Mouse (Mus musculus) gastrocnemius, postnatal 14 days (tissue): ENCODE data around the gene Tmem184c. TPM values are rescaled to one million over a fixed set of nuclear protein-coding genes. Genes with fewer than 3 reads are reported as not detected.

Experiments used
- DNase-seq: peaks from one replicate; pipeline ENCODE4 v3.0.0; 2021; ENCODE audit warnings: mixed read lengths
- intact Hi-C: fragments of 180-260 bp; cut with DNase I; formaldehyde crosslinking; loops from one replicate; pipeline ENCODE4 v1.15.1; 2025; ENCODE audit warnings: low total_unique reads
- long read RNA-seq, 2 experiments: library from polyadenylated mRNA; stranded (forward); transcript quantifications; one replicate each; pipeline ENCODE4 v2.0.0; 2021
- total RNA-seq, 2 experiments: library from RNA; stranded (reverse); gene quantifications; 2 replicates each; pipeline ENCODE4 v1.2.3; 2021

The Tmem184c gene
- 10 to 100 TPM; 11.7 to 14.5 TPM for total RNA-seq
- long read RNA-seq, experiment 1, transcript Tmem184c-201 (10 exons, 2,678 nt): major isoform, 18 of 20 reads
- long read RNA-seq, experiment 1, partial matches to known transcripts: 1 of 20 reads
- long read RNA-seq, experiment 1, other reads (novel, unspliced or antisense): 1 of 20 reads
- long read RNA-seq, experiment 2, transcript Tmem184c-201 (10 exons, 2,678 nt): major isoform, 17 of 18 reads
- long read RNA-seq, experiment 2, partial matches to known transcripts: 0 of 18 reads
- long read RNA-seq, experiment 2, other reads (novel, unspliced or antisense): 1 of 18 reads

- intact Hi-C loops: no loop called here
These were observed at the start of gene Tmem184c for GRCm38 (mm10) chr8:77610374-77610969. Gene Tmem184c (minus strand): TSS chr8:77610698.

GRCm38 (mm10) chr8:77659534-77660080 lies 49.1 kb upstream of the Tmem184c start:
- no peak for DNase-seq
- intact Hi-C loops: no loop called here

More at GRCm38 (mm10) chr8:77610374-77610969, at the start of gene Tmem184c:
- peak; percentile 94 for DNase-seq

- no peak for DNase-seq
- intact Hi-C loops: no loop called here
These were observed 47.9 kb upstream of the Tmem184c start for GRCm38 (mm10) chr8:77658356-77658755.

GRCm38 (mm10) chr8:77650646-77651190 lies 40.2 kb upstream of the Tmem184c start:
- DNase-seq: no peak
- intact Hi-C loops: no loop called here

- no peak for DNase-seq
- intact Hi-C loops: no loop called here
These were observed 29.8 kb upstream of the Tmem184c start for GRCm38 (mm10) chr8:77640093-77640839.

- no peak for DNase-seq
- intact Hi-C loops: no loop called here
These were observed 27.1 kb upstream of the Tmem184c start for GRCm38 (mm10) chr8:77637593-77637992.

GRCm38 (mm10) chr8:77634035-77634434 lies 23.5 kb upstream of the Tmem184c start:
- intact Hi-C loops: loop anchor here (5.0 kb wide), 1 partner anchor 368 kb away; no protein-coding TSS in a partner anchor
- DNase-seq: no peak

- intact Hi-C loops: loop anchor here (5.0 kb wide), 1 partner anchor 369 kb away; no protein-coding TSS in a partner anchor
- no peak for DNase-seq
These were observed 22.7 kb upstream of the Tmem184c start for GRCm38 (mm10) chr8:77633211-77633610.

- no peak for DNase-seq
- intact Hi-C loops: loop anchor here (5.0 kb wide), 1 partner anchor 372 kb away; no protein-coding TSS in a partner anchor
These were observed 20.2 kb upstream of the Tmem184c start for GRCm38 (mm10) chr8:77630691-77631090.

- intact Hi-C loops: loop anchor here (5.0 kb wide), 1 partner anchor 372 kb away; no protein-coding TSS in a partner anchor
- DNase-seq: peak; percentile 75
These were observed 19.5 kb upstream of the Tmem184c start for GRCm38 (mm10) chr8:77629858-77630537.

- intact Hi-C loops: no loop called here
- no peak for DNase-seq
These were observed 13.2 kb upstream of the Tmem184c start for GRCm38 (mm10) chr8:77623677-77624209.

GRCm38 (mm10) chr8:77617916-77618315 lies 7.4 kb upstream of the Tmem184c start:
- peak; percentile 44 for DNase-seq
- intact Hi-C loops: no loop called here

- no peak for DNase-seq
- intact Hi-C loops: no loop called here
These were observed 877 bp downstream of the Tmem184c start for GRCm38 (mm10) chr8:77609621-77610020.

- no peak for DNase-seq
- intact Hi-C loops: no loop called here
These were observed 26.3 kb downstream of the Tmem184c start for GRCm38 (mm10) chr8:77584174-77584573.

- intact Hi-C loops: no loop called here
- no peak for DNase-seq
These were observed 32.8 kb downstream of the Tmem184c start for GRCm38 (mm10) chr8:77577674-77578073.

GRCm38 (mm10) chr8:77574229-77574628 lies 36.3 kb downstream of the Tmem184c start:
- intact Hi-C loops: no loop called here
- no peak for DNase-seq

GRCm38 (mm10) chr8:77561441-77561840 lies 49.1 kb downstream of the Tmem184c start:
- DNase-seq: no peak

GRCm38 (mm10) chr8:77552491-77552890 lies 58.0 kb downstream of the Tmem184c start:
- intact Hi-C loops: no loop called here
- DNase-seq: no peak

More at GRCm38 (mm10) chr8:77561441-77561840, 49.1 kb downstream of the Tmem184c start:
- intact Hi-C loops: no loop called here
